Comparison of ENCODE assay signal across 8 mouse cellular contexts in genomic region chr16:20715566-20715965, GRCm38 (mm10). TPM values are rescaled to one million over a fixed set of nuclear protein-coding genes. Genes with fewer than 3 reads are reported as not detected.
A peak's percentile ranks its signal among the peaks of the same experiment; 100 is the strongest.
DNase-seq lines count a peak whose midpoint lies in the region; ATAC-seq and TF ChIP-seq lines count a peak whose summit lies in the region.

No protein-coding gene starts in this region.

- TF ChIP-seq CTCF in heart, adult 2 months (IDR thresholded peaks at IDR 0.05) = no peak
- no peak for TF ChIP-seq CTCF in thymus, adult 2 months (IDR thresholded peaks at IDR 0.05; ENCODE audit: borderline replicate concordance, control insufficient read depth, extremely low read depth, insufficient read depth, low read length, poor library complexity)
- no peak for TF ChIP-seq CTCF in stomach, postnatal 0 days (IDR thresholded peaks at IDR 0.05; ENCODE audit: low read depth)

- peak overlapping the region; percentile 72 for H3K9ac ChIP-seq in heart, adult 2 months (ENCODE audit: low read depth, low read length)
- H3K9ac ChIP-seq in limb, embryonic 14.5 days (ENCODE audit: low read depth, low read length, severe bottlenecking) = peak overlapping the region; percentile 72
- peak overlapping the region; percentile 74 for H3K9ac ChIP-seq in stomach, postnatal 0 days (ENCODE audit: low read length)

- WGBS in heart, adult 2 months = 7% methylated on average over 12 of the region's 12 CpGs
- WGBS in thymus, adult 2 months = 4% methylated on average over 12 of the region's 12 CpGs
- 3% methylated on average over 8 of the region's 12 CpGs for WGBS in limb, embryonic 14.5 days
- 3% methylated on average over 8 of the region's 12 CpGs for WGBS in stomach, postnatal 0 days

- peak overlapping the region; percentile 91 for H3K4me2 ChIP-seq in limb, embryonic 14.5 days (replicated peaks; ENCODE audit: low read depth, low read length, severe bottlenecking)
- H3K4me2 ChIP-seq in stomach, postnatal 0 days (replicated peaks; ENCODE audit: low read depth) = peak overlapping the region; percentile 91

- intact Hi-C loops in heart, adult 2 months (cut with DNase I) = loop anchor here (5.0 kb wide), 2 partner anchors 168 to 218 kb away; partner anchors contain the start of genes Abcf3 and Eif2b5

- no peaks in the 10 kb centered on the region for H3K27me3 ChIP-seq in heart, adult 2 months (ENCODE audit: control insufficient read depth, insufficient read depth, low read length)
- no peaks in the 10 kb centered on the region for H3K27me3 ChIP-seq in thymus, adult 2 months (ENCODE audit: control insufficient read depth, insufficient read depth, low read length)
- no peaks in the 10 kb centered on the region for H3K27me3 ChIP-seq in limb, embryonic 14.5 days (ENCODE audit: control insufficient read depth, insufficient read depth, low read length)
- H3K27me3 ChIP-seq in stomach, postnatal 0 days (ENCODE audit: control insufficient read depth, insufficient read depth, low read length) = no peaks in the 10 kb centered on the region

- no peak for TF ChIP-seq POLR2A in heart, adult 2 months (IDR thresholded peaks at IDR 0.05; ENCODE audit: insufficient read depth, low read depth, low read length)
- TF ChIP-seq POLR2A in thymus, adult 2 months (IDR thresholded peaks at IDR 0.05; ENCODE audit: control insufficient read depth, extremely low read depth, insufficient read depth, low read length, poor library complexity) = no peak
- TF ChIP-seq POLR2A in limb, embryonic 14.5 days (IDR thresholded peaks at IDR 0.05; ENCODE audit: borderline replicate concordance, extremely low read depth, insufficient read depth, insufficient read length) = no peak

- no peak for DNase-seq in heart, adult 2 months
- DNase-seq in heart, postnatal 4 days = no peak
- DNase-seq in thymus, adult 2 months = no peak
- DNase-seq in thymus, adult 18-20 months = no peak
- DNase-seq in limb, embryonic 14.5 days (ENCODE audit: low spot score) = no peak
- no peak for DNase-seq in stomach, postnatal 0 days (ENCODE audit: low spot score)
- no peak for DNase-seq in adrenal gland, postnatal 14 days
- DNase-seq in cerebellum, postnatal 14 days = no peak

- no peaks in the 10 kb centered on the region for H3K36me3 ChIP-seq in heart, adult 2 months (ENCODE audit: control insufficient read depth, insufficient read depth, low read length)
- no peaks in the 10 kb centered on the region for H3K36me3 ChIP-seq in thymus, adult 2 months (ENCODE audit: control insufficient read depth, insufficient read depth, low read length)
- peaks cover 31% of the 10 kb centered on the region for H3K36me3 ChIP-seq in limb, embryonic 14.5 days (ENCODE audit: control insufficient read depth, insufficient read depth, low read length)
- no peaks in the 10 kb centered on the region for H3K36me3 ChIP-seq in stomach, postnatal 0 days (ENCODE audit: control insufficient read depth, insufficient read depth, low read length)

- no peak for ATAC-seq in limb, embryonic 14.5 days (ENCODE audit: low FRiP score, low read depth)
- ATAC-seq in stomach, postnatal 0 days (ENCODE audit: low FRiP score, low TSS enrichment) = no peak

- H3K9me3 ChIP-seq in limb, embryonic 14.5 days (ENCODE audit: control insufficient read depth, low read length) = no peaks in the 10 kb centered on the region
- H3K9me3 ChIP-seq in stomach, postnatal 0 days (ENCODE audit: control insufficient read depth, low read length) = no peaks in the 10 kb centered on the region

- H3K4me1 ChIP-seq in heart, adult 2 months (ENCODE audit: control insufficient read depth, insufficient read depth, low read length) = peaks cover 4% of the 10 kb centered on the region
- H3K4me1 ChIP-seq in thymus, adult 2 months (replicated peaks; ENCODE audit: control insufficient read depth, insufficient read depth, low read length) = peaks cover 17% of the 10 kb centered on the region
- peaks cover 20% of the 10 kb centered on the region for H3K4me1 ChIP-seq in limb, embryonic 14.5 days (ENCODE audit: control insufficient read depth, insufficient read depth, low read length)
- peaks cover 3% of the 10 kb centered on the region; the same call in 1 of the 2 replicates for H3K4me1 ChIP-seq in stomach, postnatal 0 days (replicated peaks; ENCODE audit: control insufficient read depth, insufficient read depth)

- H3K27ac ChIP-seq in heart, adult 2 months = peak overlapping the region; percentile 31; the same call in 1 of the 2 replicates
- H3K27ac ChIP-seq in thymus, adult 2 months (ENCODE audit: control insufficient read depth, insufficient read depth, low read length) = no peak overlapping the region
- peak overlapping the region; percentile 94 for H3K27ac ChIP-seq in limb, embryonic 14.5 days (replicated peaks; ENCODE audit: low read depth, low read length)
- H3K27ac ChIP-seq in stomach, postnatal 0 days (replicated peaks) = peak overlapping the region; percentile 97

- H3K79me2 ChIP-seq in heart, adult 2 months (replicated peaks; ENCODE audit: control insufficient read depth, insufficient read depth, low read length) = no peaks in the 10 kb centered on the region

- H3K4me3 ChIP-seq in heart, adult 2 months = peak overlapping the region; percentile 80
- H3K4me3 ChIP-seq in thymus, adult 2 months (ENCODE audit: control insufficient read depth, insufficient read depth, low read length) = peak overlapping the region; percentile 67
- H3K4me3 ChIP-seq in limb, embryonic 14.5 days (replicated peaks; ENCODE audit: low read length) = peak overlapping the region; percentile 72
- peak overlapping the region; percentile 66 for H3K4me3 ChIP-seq in stomach, postnatal 0 days (ENCODE audit: low read depth, low read length)

- TF ChIP-seq EP300 in heart, adult 2 months (IDR thresholded peaks at IDR 0.05; ENCODE audit: insufficient read depth, low read depth, low read length) = no peak
- no peak for TF ChIP-seq EP300 in stomach, postnatal 0 days (optimal IDR thresholded peaks at IDR 0.05)

RNA-seq across cellular contexts. Expression of gene Polr2h, which starts 1.9 kb away (rescaled TPM):
- total RNA-seq in heart, adult 2 months (2021) = 1 to 10 TPM; 9.0 TPM
- 11.8 and 12.6 TPM in 2 replicates for polyA plus RNA-seq in heart, adult 2 months (2012; rRNA removed)
- total RNA-seq in heart, postnatal 4 days (2021) = 10 to 100 TPM; 15.6 to 16.7 TPM
- 24.7 and 32.9 TPM in 2 replicates for polyA plus RNA-seq in thymus, adult 2 months (2012; rRNA removed)
- polyA plus RNA-seq in limb, embryonic 14.5 days (2012; rRNA removed) = 65.1 and 77.0 TPM in 2 replicates
- polyA plus RNA-seq in limb, embryonic 14.5 days (2014; fragmentation: Nextera tagmentation; extraction: Ambion mirVana) = 112 and 121 TPM in 2 replicates
- polyA plus RNA-seq in stomach, postnatal 0 days (2015; fragmentation: Nextera tagmentation; extraction: Ambion mirVana) = 59.5 and 60.4 TPM in 2 replicates
- total RNA-seq in adrenal gland, postnatal 14 days (2021) = 33.1 and 34.3 TPM in 2 replicates

RNA-seq across cellular contexts. Expression of gene Clcn2, which starts 2.0 kb away (rescaled TPM):
- 1 to 10 TPM; 1.3 to 1.8 TPM for total RNA-seq in heart, adult 2 months (2021)
- 5.9 and 8.0 TPM in 2 replicates for polyA plus RNA-seq in heart, adult 2 months (2012; rRNA removed)
- 1 to 10 TPM; 3.2 to 4.5 TPM for total RNA-seq in heart, postnatal 4 days (2021)
- polyA plus RNA-seq in thymus, adult 2 months (2012; rRNA removed) = 40.5 and 42.1 TPM in 2 replicates
- polyA plus RNA-seq in limb, embryonic 14.5 days (2012; rRNA removed) = 72.9 and 102 TPM in 2 replicates
- 17.1 and 21.6 TPM in 2 replicates for polyA plus RNA-seq in limb, embryonic 14.5 days (2014; fragmentation: Nextera tagmentation; extraction: Ambion mirVana)
- polyA plus RNA-seq in stomach, postnatal 0 days (2015; fragmentation: Nextera tagmentation; extraction: Ambion mirVana) = 8.4 and 10.7 TPM in 2 replicates
- 19.5 and 26.8 TPM in 2 replicates for total RNA-seq in adrenal gland, postnatal 14 days (2021)

RNA-seq across cellular contexts. Expression of gene Chrd, which starts 17.4 kb away (rescaled TPM):
- total RNA-seq in heart, adult 2 months (2021) = 1 to 10 TPM; 2.0 to 2.2 TPM
- 3.6 and 4.8 TPM in 2 replicates for polyA plus RNA-seq in heart, adult 2 months (2012; rRNA removed)
- 1 to 10 TPM; 1.6 to 1.9 TPM for total RNA-seq in heart, postnatal 4 days (2021)
- polyA plus RNA-seq in thymus, adult 2 months (2012; rRNA removed) = 3.6 and 3.7 TPM in 2 replicates
- 38.9 and 47.1 TPM in 2 replicates for polyA plus RNA-seq in limb, embryonic 14.5 days (2012; rRNA removed)
- 11.5 and 11.6 TPM in 2 replicates for polyA plus RNA-seq in limb, embryonic 14.5 days (2014; fragmentation: Nextera tagmentation; extraction: Ambion mirVana)
- polyA plus RNA-seq in stomach, postnatal 0 days (2015; fragmentation: Nextera tagmentation; extraction: Ambion mirVana) = 2.9 and 3.9 TPM in 2 replicates
- total RNA-seq in adrenal gland, postnatal 14 days (2021) = 5.2 and 5.9 TPM in 2 replicates

RNA-seq across cellular contexts. Expression of gene Thpo, which starts 18.7 kb away (rescaled TPM):
- under 1 TPM in 1 of 2 experiments, not detected in 1; 0.18 TPM for total RNA-seq in heart, adult 2 months (2021)
- polyA plus RNA-seq in heart, adult 2 months (2012; rRNA removed) = 0.41 and 0.84 TPM in 2 replicates
- total RNA-seq in heart, postnatal 4 days (2021) = under 1 TPM in 1 of 2 experiments, not detected in 1; 0.27 TPM
- polyA plus RNA-seq in thymus, adult 2 months (2012; rRNA removed) = 0.69 and 1.0 TPM in 2 replicates
- polyA plus RNA-seq in limb, embryonic 14.5 days (2012; rRNA removed) = 3.8 and 4.5 TPM in 2 replicates
- polyA plus RNA-seq in limb, embryonic 14.5 days (2014; fragmentation: Nextera tagmentation; extraction: Ambion mirVana) = 0.78 and 1.4 TPM in 2 replicates
- 0.40 and 0.42 TPM in 2 replicates for polyA plus RNA-seq in stomach, postnatal 0 days (2015; fragmentation: Nextera tagmentation; extraction: Ambion mirVana)
- total RNA-seq in adrenal gland, postnatal 14 days (2021) = 0.71 and 2.8 TPM in 2 replicates

RNA-seq across cellular contexts. Expression of gene Fam131a, which starts 22.5 kb away (rescaled TPM):
- total RNA-seq in heart, adult 2 months (2021) = 10 to 100 TPM; 22.2 to 24.6 TPM
- 31.3 and 40.5 TPM in 2 replicates for polyA plus RNA-seq in heart, adult 2 months (2012; rRNA removed)
- 10 to 100 TPM in 1 of 2 experiments, 1 to 10 TPM in 1; 10.0 to 13.8 TPM for total RNA-seq in heart, postnatal 4 days (2021)
- 6.9 and 8.9 TPM in 2 replicates for polyA plus RNA-seq in thymus, adult 2 months (2012; rRNA removed)
- polyA plus RNA-seq in limb, embryonic 14.5 days (2012; rRNA removed) = 15.6 and 21.3 TPM in 2 replicates
- 10.3 and 11.0 TPM in 2 replicates for polyA plus RNA-seq in limb, embryonic 14.5 days (2014; fragmentation: Nextera tagmentation; extraction: Ambion mirVana)
- polyA plus RNA-seq in stomach, postnatal 0 days (2015; fragmentation: Nextera tagmentation; extraction: Ambion mirVana) = 6.7 and 7.0 TPM in 2 replicates
- 12.5 and 12.6 TPM in 2 replicates for total RNA-seq in adrenal gland, postnatal 14 days (2021)
